Mouse (Mus musculus) liver, embryonic 12.5 days (tissue): ENCODE data around the gene Eftud2. TPM values are rescaled to one million over a fixed set of nuclear protein-coding genes. Genes with fewer than 3 reads are reported as not detected.

ENCODE experiments used
- ATAC-seq: fragments of 200-750 bp; cut with Nextera tagmentation; 2 replicates; pipeline ENCODE4 v1.8.0; 2017; ENCODE audit warnings: moderate number of reproducible peaks, mild to moderate bottlenecking, moderate library complexity
- H3K27ac ChIP-seq: fragments of 300-500 bp; sonication (generic); 2 replicates; pipeline ENCODE4 v1.5.1; 2016; ENCODE audit warnings: mild to moderate bottlenecking
- H3K27me3 ChIP-seq: fragments of 300-500 bp; sonication (generic); replicated peaks from 2 replicates; pipeline ENCODE4 v1.6.1; 2016; ENCODE audit warnings: mild to moderate bottlenecking, moderate library complexity
- H3K36me3 ChIP-seq: fragments of 300-500 bp; sonication (generic); 2 replicates; pipeline ENCODE4 v1.6.1; 2016; ENCODE audit warnings: mild to moderate bottlenecking, moderate library complexity
- H3K4me1 ChIP-seq: fragments of 300-500 bp; sonication (generic); 2 replicates; pipeline ENCODE4 v1.6.1; 2016
- H3K4me2 ChIP-seq: fragments of 300-500 bp; sonication (generic); 2 replicates; pipeline ENCODE4 v1.6.1; 2016; ENCODE audit warnings: mild to moderate bottlenecking, moderate library complexity
- H3K4me3 ChIP-seq: fragments of 300-500 bp; sonication (generic); 2 replicates; pipeline ENCODE4 v1.5.1; 2016; ENCODE audit warnings: mild to moderate bottlenecking, moderate library complexity
- H3K9ac ChIP-seq: fragments of 300-500 bp; sonication (generic); 2 replicates; pipeline ENCODE4 v1.6.1; 2016; ENCODE audit warnings: mild to moderate bottlenecking, moderate library complexity
- H3K9me3 ChIP-seq: fragments of 300-500 bp; sonication (generic); replicated peaks from 2 replicates; pipeline ENCODE4 v1.6.1; 2016; ENCODE audit warnings: mild to moderate bottlenecking, moderate library complexity
- WGBS: fragments of 180-500 bp; shearing (Covaris S2); methylation state at CpG from one replicate; pipeline ENCODE4 v1.1.7; 2016; ENCODE audit not compliant: insufficient replicate concordance; 5-methylcytosine and 5-hydroxymethylcytosine counted together
- polyA plus RNA-seq: library from polyadenylated mRNA; unstranded; fragments of >200 nt; fragmentation: Nextera tagmentation; extraction: Ambion mirVana; gene quantifications from 2 replicates; pipeline ENCODE4 v1.2.1, GENCODE M21; 2016

The Eftud2 gene
- polyA plus RNA-seq, 1 experiment from 2014 or later, result 192 TPM

- Histone ChIP-seq H3K4me3 (no peak overlapping the region), H3K4me2 (no peak overlapping the region), H3K9ac (no peak overlapping the region), H3K9me3 (no peaks in the 10 kb centered on the region), H3K27ac (no peak overlapping the region), H3K36me3 (no peaks in the 10 kb centered on the region), H3K27me3 (no peaks in the 10 kb centered on the region), H3K4me1 (no peaks in the 10 kb centered on the region)
- 79% methylated on average over 5 of the region's 5 CpGs for WGBS
- ATAC-seq, result no peak
Observed at GRCm38 (mm10) chr11:102803453-102803852, 77.3 kb downstream of the Eftud2 start.

DNA sequence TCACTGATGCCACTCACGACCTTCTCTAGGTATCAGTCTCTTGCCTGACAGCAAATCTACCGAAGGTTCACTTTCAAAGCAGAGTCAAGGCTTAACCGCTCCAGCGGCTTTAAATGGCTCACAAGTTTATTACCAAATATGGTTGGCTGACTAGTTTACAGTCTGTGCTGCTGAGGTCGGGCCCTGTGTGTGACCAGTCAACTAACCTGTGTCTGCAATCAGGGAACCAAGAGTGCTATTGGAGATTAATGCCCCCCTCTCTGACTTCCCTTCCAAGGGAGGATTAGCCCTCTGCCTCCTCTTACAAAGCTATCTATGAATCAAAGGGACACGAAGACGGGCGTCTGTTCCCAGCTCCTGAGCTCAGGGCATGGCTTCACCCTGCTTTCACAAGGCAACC lies 86.6 kb downstream of the Eftud2 start:
- Histone ChIP-seq H3K9me3 (no peaks in the 10 kb centered on the region), H3K27ac (no peak overlapping the region), H3K4me1 (no peaks in the 10 kb centered on the region), H3K36me3 (no peaks in the 10 kb centered on the region), H3K27me3 (no peaks in the 10 kb centered on the region), H3K9ac (no peak overlapping the region), H3K4me2 (no peak overlapping the region), H3K4me3 (no peak overlapping the region)
- 53% methylated on average over 8 of the region's 8 CpGs for WGBS
- ATAC-seq, result no peak

- H3K4me3 ChIP-seq, result no peak overlapping the region
- no peak overlapping the region for H3K27ac ChIP-seq
- no peak overlapping the region for H3K4me2 ChIP-seq
- WGBS, result 55% methylated on average over 14 of the region's 14 CpGs
- no peaks in the 10 kb centered on the region for H3K4me1 ChIP-seq
- H3K9ac ChIP-seq, result no peak overlapping the region
- no peaks in the 10 kb centered on the region for H3K36me3 ChIP-seq
- no peaks in the 10 kb centered on the region for H3K9me3 ChIP-seq
- no peaks in the 10 kb centered on the region for H3K27me3 ChIP-seq
- no peak for ATAC-seq
Observed at GRCm38 (mm10) chr11:102791682-102792445, 88.9 kb downstream of the Eftud2 start.

Other genes starting within 250 kb of the Eftud2 start
- 0.20 and 0.26 TPM in 2 replicates for gene Meioc, start 217.3 kb downstream of the Eftud2 start, polyA plus RNA-seq
- 26.9 and 27.5 TPM in 2 replicates for gene Ccdc43, start 183.2 kb downstream of the Eftud2 start, polyA plus RNA-seq
- gene Adam11, start 119.5 kb downstream of the Eftud2 start, polyA plus RNA-seq, result 0.48 and 0.71 TPM in 2 replicates
- gene Gjc1, start 61.3 kb downstream of the Eftud2 start, polyA plus RNA-seq, result 8.7 and 9.5 TPM in 2 replicates
- gene Higd1b, start 45.1 kb downstream of the Eftud2 start, polyA plus RNA-seq, result not detected in 2 replicates
- gene Ccdc103, start 219 bp upstream of the Eftud2 start, polyA plus RNA-seq, result 0.85 and 0.97 TPM in 2 replicates
- gene Fam187a, start 4.2 kb upstream of the Eftud2 start, polyA plus RNA-seq, result not detected in 2 replicates
- 7.3 and 7.6 TPM in 2 replicates for gene Gfap, start 19.9 kb upstream of the Eftud2 start, polyA plus RNA-seq
- gene Kif18b, start 44.1 kb upstream of the Eftud2 start, polyA plus RNA-seq, result 12.4 and 14.0 TPM in 2 replicates
- 0.72 and 0.75 TPM in 2 replicates for gene C1ql1, start 65.7 kb upstream of the Eftud2 start, polyA plus RNA-seq
- gene Nmt1, start 147.2 kb upstream of the Eftud2 start, polyA plus RNA-seq, result 47.9 and 54.8 TPM in 2 replicates
- 41.0 and 41.7 TPM in 2 replicates for gene Dcakd, start 147.3 kb upstream of the Eftud2 start, polyA plus RNA-seq
- gene Plcd3, start 220.7 kb upstream of the Eftud2 start, polyA plus RNA-seq, result 0.74 and 0.79 TPM in 2 replicates
- gene Acbd4, start 220.7 kb upstream of the Eftud2 start, polyA plus RNA-seq, result 40.6 and 46.1 TPM in 2 replicates
- gene Hexim1, start 235.2 kb upstream of the Eftud2 start, polyA plus RNA-seq, result 2.4 and 3.0 TPM in 2 replicates